Mouse (Mus musculus): ENCODE results near the gene Arhgef12.
"Not testable (repeated sequence)": the region's sequence is repeated elsewhere in the genome, so short reads cannot be mapped to it uniquely, and the experiment has no call there.

Gene Arhgef12

DNA sequence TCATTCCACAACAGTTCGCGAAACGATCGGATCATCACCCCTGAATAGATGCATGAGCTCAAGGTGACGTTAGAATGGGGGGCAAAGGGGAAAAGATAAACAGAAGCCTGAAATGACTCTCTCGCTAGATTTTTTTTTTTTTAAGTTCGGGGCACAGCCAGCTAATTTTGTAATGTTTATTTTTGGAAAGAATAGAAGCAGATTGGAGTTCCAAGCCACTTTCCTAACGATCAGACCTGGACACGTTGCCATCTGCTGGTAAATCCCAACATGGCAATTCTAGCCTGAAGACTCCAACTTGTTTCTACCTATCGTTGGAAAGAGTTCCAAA, at the start of gene Arhgef12:
Gene Arhgef12, minus strand, starts transcription at position 53 of the 331 bp plus-strand sequence.
- in situ Hi-C loops (cut with MboI; ENCODE audit: low sequenced_read_pairs): no loop called here

GRCm38 (mm10) chr9:43155960-43156359, 48.9 kb upstream of the Arhgef12 start:
- in situ Hi-C loops (cut with MboI; ENCODE audit: low sequenced_read_pairs): no loop called here

GRCm38 (mm10) chr9:43151779-43152178, 44.7 kb upstream of the Arhgef12 start:
- in situ Hi-C loops (cut with MboI; ENCODE audit: low sequenced_read_pairs): no loop called here

- in situ Hi-C loops (cut with MboI; ENCODE audit: low sequenced_read_pairs): no loop called here
These were observed 43.9 kb upstream of the Arhgef12 start for GRCm38 (mm10) chr9:43150957-43151356.

DNA sequence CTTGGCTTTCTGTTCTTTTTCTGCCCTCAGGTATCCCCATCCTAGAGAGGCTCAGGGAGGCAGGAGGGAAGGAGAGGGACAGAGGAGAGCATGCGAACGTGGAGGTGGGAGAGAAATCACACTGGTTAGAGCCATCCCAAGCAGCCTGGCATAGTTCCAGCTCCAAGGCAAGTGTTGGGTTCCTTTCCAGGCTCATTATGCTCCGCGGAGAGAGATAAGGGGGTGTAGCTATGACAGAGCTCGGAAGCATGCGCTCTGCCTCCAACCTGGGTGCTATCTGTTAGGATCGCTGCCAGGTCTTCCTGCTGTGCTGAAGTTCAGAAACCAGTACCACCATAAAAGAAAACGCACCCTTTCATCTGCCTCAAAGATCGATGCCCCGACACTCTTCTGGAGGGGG, 43.0 kb upstream of the Arhgef12 start:
- in situ Hi-C loops (cut with MboI; ENCODE audit: low sequenced_read_pairs): no loop called here

- in situ Hi-C loops (cut with MboI; ENCODE audit: low sequenced_read_pairs): loop anchor here (10.0 kb wide), 1 partner anchor 135 kb away; no protein-coding TSS in a partner anchor
These were observed 42.5 kb upstream of the Arhgef12 start for GRCm38 (mm10) chr9:43149498-43149897.

DNA sequence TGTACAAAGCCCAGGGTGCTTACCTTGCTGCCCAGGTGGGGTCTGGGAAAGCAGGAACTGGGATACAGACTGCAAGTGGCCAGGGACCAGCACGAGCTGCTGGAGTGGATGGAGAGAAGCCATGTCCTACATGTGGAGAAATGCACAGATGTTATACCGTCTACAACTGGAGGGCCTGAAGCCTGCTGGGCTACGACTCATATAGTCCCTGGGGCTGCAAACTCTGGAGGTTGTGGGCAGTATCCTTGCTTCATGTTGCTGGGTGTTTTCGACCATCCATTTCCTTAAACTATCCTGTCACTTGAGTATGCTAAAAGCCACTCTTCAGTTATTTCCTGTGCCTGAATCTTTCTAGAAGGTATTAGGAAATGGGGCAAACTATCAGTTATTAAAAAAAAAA, 38.2 kb upstream of the Arhgef12 start:
- in situ Hi-C loops (cut with MboI; ENCODE audit: low sequenced_read_pairs): loop anchor here (10.0 kb wide), 1 partner anchor 140 kb away; no protein-coding TSS in a partner anchor

- in situ Hi-C loops (cut with MboI; ENCODE audit: low sequenced_read_pairs): loop anchor here (5.0 to 10.0 kb wide), 2 partner anchors 68 to 140 kb away; partner anchors contain the start of gene Pou2f3
These were observed 37.3 kb upstream of the Arhgef12 start for GRCm38 (mm10) chr9:43144206-43144810.

GRCm38 (mm10) chr9:43141839-43142238, 34.8 kb upstream of the Arhgef12 start:
- in situ Hi-C loops (cut with MboI; ENCODE audit: low sequenced_read_pairs): loop anchor here (5.0 to 10.0 kb wide), 2 partner anchors 70 to 143 kb away; partner anchors contain the start of gene Pou2f3

DNA sequence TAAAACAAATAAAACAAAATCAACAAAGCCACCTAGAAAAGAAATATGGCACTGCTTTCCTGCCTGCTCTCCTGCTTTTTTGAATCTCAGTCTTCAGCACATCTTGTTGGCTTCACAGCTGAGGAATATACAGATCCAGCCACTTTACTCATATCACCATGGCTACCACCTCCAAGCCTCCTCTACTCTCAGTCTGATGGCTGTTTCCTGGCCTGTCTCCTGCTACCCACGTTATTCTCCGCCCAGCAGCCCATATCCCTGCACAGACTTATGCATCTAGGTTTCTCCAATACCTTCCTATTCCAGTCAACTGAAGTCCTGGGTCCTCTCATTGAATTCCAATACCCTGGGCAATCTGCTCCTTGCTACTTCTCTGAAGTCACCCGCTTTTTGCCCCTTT, 26.5 kb upstream of the Arhgef12 start:
- in situ Hi-C loops (cut with MboI; ENCODE audit: low sequenced_read_pairs): no loop called here

DNA sequence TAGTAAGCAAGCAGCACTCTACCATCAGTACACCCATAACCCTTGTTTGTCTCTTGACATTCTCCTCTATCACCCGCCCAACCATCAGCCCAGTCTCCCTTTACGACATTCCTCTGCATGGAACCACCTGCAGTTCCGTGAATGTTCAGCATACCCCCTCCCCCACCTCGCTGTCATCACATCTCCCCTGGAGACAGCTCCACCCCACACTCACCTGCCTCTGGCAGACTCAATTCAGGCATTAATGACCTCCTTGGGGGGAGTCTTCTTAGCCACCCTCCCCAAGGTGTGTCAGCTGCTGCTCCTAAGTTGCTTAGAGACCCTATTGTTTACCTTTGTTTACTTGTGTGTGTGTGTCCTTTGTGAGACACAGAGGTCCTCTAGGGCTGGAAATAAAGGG, 25.3 kb upstream of the Arhgef12 start:
- in situ Hi-C loops (cut with MboI; ENCODE audit: low sequenced_read_pairs): no loop called here

- in situ Hi-C loops (cut with MboI; ENCODE audit: low sequenced_read_pairs): no loop called here
These were observed 24.9 kb upstream of the Arhgef12 start for GRCm38 (mm10) chr9:43131940-43132339.

DNA sequence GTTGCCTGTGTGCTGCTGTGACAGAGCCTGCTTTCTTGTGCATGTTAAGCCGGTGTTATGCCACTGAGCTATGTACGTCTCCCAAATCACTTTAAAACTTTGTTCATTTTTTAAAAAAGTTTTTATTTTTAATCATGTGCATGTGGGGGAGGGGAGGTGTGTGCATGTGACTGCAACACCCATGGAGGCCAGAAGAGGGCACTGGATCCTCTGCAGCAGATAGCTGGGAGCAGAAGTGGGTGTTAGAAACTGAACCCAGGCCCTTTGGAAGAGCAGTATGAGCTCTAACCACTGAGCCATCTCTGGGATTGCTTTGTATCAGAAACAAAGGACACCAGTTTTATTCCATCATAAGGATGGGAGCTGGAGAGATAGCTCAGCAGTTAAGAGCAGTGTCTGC, 23.6 kb upstream of the Arhgef12 start:
- in situ Hi-C loops (cut with MboI; ENCODE audit: low sequenced_read_pairs): no loop called here

DNA sequence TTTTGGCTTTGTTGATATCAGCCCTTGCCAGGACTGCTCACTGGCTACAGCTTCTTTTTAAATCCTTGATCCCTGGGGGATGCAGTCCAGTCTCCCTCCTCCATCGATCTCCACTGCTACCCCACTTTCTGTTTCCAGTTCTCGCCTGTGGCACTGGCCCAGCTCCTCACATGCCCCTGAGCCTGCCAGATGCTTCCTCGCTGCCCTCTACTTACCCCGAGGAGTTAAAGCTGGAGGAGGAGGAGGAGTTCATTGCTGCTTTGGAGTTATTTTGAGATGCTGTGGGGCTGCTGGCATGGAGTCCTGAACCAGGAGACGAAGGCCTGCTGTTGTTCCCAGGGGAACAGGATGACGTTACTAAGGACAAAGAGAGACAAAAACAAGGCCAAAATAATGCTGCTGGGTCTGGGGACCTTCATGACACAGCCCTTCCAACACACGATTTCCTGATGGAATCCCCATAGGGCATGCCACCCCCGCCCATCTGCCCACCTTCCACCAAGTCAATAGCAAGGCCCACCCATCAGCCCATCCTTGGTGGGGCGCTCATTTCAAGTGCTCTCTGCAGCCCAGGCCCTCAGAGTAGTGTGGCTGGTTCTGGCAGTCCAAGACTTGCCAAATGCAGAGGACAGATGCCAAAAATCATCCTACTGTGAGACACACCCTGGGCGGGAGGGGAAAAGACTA, 20.2 kb upstream of the Arhgef12 start:
- in situ Hi-C loops (cut with MboI; ENCODE audit: low sequenced_read_pairs): no loop called here

- in situ Hi-C loops (cut with MboI; ENCODE audit: low sequenced_read_pairs): no loop called here
These were observed 15.3 kb upstream of the Arhgef12 start for GRCm38 (mm10) chr9:43122379-43122778.

GRCm38 (mm10) chr9:43121948-43122347, 14.9 kb upstream of the Arhgef12 start:
- in situ Hi-C loops (cut with MboI; ENCODE audit: low sequenced_read_pairs): not testable (repeated sequence)

DNA sequence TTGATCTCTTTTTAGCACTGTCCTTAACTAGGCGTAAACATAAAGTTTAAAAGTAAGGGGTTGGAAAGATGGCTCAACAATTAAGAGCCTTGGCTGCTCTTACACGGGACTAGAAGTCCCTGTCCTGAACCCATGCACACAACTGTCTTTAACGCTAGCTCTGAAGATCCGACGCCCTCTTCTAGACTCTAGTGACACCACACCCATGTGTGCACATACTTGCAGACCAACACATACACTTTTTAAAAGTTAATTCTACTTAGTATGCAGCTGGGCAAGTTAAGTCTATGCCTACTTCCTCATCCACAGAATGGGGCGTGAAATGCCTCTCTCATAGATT, 9.9 kb upstream of the Arhgef12 start:
- in situ Hi-C loops (cut with MboI; ENCODE audit: low sequenced_read_pairs): no loop called here

DNA sequence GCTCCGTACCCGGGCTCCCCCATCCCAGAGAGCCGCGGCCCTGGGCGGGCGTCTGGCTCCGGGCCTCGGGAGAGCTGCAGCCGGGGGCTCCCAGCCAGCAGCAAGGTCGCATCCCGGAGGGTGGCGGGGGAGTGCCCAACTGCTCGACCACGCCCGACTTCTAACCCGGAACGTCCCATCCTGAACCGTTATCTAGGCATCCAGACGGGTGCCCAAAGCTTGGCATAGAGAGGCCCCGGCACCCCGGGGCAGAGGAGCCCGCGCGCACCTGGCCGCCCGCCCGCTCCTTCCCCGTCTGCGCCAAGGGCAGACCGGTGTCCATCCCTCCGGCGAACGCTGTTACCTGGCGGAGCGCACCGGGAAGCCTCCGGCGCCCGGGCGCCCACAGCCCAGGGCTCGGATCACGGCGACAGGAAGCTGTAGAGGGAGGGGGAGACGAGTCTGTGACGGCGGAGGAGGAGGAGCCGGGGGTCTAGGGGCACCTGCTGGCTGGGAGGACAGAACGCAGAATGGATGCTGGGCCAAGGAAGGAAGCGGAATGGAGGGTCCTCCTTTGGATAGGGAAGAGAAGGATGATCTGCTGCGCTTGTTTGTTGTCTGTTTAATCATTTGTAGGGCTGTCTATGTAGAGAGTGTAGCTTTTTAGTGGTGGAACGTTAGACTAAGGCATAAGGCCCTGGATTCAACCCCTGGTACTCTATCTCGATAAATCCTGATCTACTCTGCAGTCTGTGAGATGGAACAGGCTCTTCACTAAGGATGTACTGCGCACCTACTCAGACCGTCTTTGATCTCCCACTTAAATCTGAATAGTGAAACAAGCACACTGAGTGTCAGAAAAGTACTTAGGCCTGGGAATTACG, 9.3 kb upstream of the Arhgef12 start, which contains the start of gene Tmem136:
Gene Tmem136, minus strand, starts transcription at position 437 of the 863 bp plus-strand sequence.
- in situ Hi-C loops (cut with MboI; ENCODE audit: low sequenced_read_pairs): no loop called here

GRCm38 (mm10) chr9:43115431-43116133, 8.5 kb upstream of the Arhgef12 start:
- in situ Hi-C loops (cut with MboI; ENCODE audit: low sequenced_read_pairs): no loop called here

- in situ Hi-C loops (cut with MboI; ENCODE audit: low sequenced_read_pairs): no loop called here
These were observed 7.8 kb upstream of the Arhgef12 start for GRCm38 (mm10) chr9:43114833-43115232.

Data from CH12F3 (cell line).